Mouse (Mus musculus) forelimb bud, embryonic 11.5 days (tissue): ENCODE measurements at regions not wholly inside any gene's neighbourhood (a gene's known extent, or its start where the extent isn't known, plus 50 kb on each side); places are given as distances from the start of the nearest gene placed in this dataset.

Source experiments
- DNase-seq: peaks from one replicate; pipeline ENCODE4 v3.0.0-alpha.2; 2012; ENCODE audit warnings: low read depth, low spot score

- no peak for DNase-seq
These were observed 97.2 kb upstream of the Pam start for GRCm38 (mm10) chr1:98192671-98193070.

GRCm38 (mm10) chr1:98192044-98192484, 96.6 kb upstream of the Pam start:
- DNase-seq = no peak

DNA sequence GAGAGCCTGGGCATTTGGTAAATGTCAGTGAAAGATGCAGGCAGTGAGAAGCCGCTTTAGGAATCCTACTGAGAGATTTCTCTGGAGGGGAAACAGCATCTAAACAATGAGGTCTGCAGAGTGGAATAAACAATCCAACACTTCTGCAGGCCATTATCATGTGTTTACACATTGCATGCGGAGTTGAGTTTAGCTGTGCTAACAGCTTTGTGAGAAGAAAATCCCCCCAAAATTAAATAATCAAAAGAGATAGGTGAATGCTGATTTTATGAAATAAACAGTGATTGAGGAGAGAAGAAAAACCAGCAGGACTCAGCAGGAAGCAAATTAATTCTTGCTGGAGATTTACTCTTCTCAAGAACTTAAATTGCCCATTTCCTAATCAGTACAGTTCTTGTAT, 95.9 kb upstream of the Pam start:
- DNase-seq = no peak

- DNase-seq = no peak
These were observed 95.3 kb upstream of the Pam start for GRCm38 (mm10) chr1:98190741-98191140.

GRCm38 (mm10) chr1:98189991-98190471, 94.6 kb upstream of the Pam start:
- peak; percentile 24 for DNase-seq

GRCm38 (mm10) chr1:98180372-98180771, 84.9 kb upstream of the Pam start:
- no peak for DNase-seq

- DNase-seq = peak; percentile 32
These were observed 83.6 kb upstream of the Pam start for GRCm38 (mm10) chr1:98179030-98179429.

- no peak for DNase-seq
These were observed 79.3 kb upstream of the Pam start for GRCm38 (mm10) chr1:98174811-98175132.

DNA sequence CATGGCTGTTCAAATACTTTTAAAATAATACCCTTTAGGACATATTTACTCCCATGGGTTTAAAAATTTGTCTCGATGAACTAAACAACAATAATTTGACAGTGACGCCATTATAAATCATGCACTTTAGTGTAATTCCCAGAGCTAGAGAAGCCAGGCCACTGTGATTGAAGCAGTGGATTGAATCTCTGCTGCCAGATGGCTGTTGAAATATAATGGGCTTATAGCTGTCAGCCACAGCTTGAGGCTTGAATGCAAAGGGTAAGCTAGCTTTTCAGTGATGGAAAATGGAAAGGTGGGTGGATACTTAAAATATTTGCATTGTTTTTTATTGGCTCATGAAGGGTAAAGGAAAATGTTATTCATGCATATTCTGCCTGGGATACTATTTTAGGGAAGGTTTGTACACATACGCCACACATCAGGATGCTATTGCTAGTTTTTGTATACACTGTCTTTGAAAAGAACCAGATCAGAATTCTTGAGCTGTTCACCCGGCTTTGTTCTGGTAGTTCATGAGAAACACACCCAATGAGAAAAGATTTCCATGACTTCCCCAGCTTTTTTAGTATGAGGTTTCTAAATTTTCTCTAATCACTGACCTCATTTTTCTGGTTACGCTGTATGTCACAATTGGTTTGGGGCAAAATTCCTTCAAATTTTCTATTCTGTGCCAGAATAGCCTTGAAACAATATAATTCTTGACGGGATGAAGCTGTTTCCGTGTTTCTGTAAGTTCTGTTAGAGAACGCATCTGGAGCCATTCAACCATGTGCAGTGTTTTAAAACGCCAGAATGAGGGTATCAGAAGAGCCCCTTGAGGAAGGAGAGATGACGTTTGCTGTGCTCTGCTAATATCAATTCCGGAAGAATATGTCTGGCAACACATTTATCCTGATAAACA, 78.7 kb upstream of the Pam start:
- no peak for DNase-seq

DNA sequence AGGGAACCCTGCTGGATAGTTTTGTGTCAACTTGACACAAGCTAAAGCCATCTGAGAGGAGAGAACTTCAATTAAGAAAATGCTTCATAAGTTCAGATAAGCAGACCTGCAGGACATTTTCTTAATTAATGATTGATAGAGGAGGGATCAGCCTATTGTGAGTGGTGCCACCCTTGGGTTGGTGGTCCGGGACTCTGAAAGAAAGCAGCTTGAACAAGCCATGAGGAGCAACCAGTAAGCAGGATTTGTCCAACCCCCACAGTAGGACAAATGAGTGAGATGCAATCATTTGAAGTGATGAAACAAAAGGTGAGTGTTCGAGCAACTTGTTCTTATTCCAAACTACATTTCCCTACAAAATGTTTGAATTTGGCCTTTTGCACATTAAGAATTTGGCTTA, 78.0 kb upstream of the Pam start:
- no peak for DNase-seq

- no peak for DNase-seq
These were observed 75.8 kb upstream of the Pam start for GRCm38 (mm10) chr1:98171291-98171690.

DNA sequence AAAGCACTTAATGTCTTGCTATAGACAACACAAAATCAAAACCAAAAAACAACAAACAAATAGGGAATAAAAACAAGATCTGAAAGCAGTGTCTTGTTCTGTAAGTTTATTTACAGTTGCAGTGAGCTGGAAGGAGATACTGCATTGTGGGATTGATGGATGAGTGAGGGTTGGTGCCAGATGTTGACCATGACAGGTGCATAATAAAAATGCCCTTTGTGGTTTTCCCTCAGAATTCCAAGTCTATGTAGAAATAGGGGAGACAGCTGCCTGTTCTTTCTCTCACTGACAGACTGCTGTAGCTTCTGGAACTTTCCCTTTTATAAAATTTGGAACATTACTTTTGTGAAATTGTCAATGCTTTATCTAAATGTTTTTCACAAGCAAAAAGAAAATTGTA, 73.9 kb upstream of the Pam start:
- no peak for DNase-seq

DNA sequence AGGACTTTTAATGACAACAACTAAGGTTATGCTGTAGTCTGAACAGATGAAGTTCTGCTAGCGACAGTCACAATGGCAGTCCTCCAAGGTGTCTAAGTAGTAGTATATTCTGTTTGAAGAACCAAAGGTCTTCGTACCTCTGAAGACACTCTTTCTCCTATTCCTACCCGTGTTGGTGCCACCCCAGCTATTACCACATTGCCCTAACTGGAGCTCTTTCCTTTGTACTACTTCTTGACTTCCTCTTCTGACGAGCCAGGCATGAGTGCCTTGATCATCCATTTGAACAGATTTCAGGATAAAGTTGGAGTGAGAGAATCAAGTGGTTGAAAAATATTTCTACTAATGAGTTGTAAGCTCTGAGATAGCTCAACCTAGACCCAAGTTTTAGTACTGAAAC, 72.4 kb upstream of the Pam start:
- no peak for DNase-seq

GRCm38 (mm10) chr1:98162639-98162927, 67.1 kb upstream of the Pam start:
- no peak for DNase-seq

DNA sequence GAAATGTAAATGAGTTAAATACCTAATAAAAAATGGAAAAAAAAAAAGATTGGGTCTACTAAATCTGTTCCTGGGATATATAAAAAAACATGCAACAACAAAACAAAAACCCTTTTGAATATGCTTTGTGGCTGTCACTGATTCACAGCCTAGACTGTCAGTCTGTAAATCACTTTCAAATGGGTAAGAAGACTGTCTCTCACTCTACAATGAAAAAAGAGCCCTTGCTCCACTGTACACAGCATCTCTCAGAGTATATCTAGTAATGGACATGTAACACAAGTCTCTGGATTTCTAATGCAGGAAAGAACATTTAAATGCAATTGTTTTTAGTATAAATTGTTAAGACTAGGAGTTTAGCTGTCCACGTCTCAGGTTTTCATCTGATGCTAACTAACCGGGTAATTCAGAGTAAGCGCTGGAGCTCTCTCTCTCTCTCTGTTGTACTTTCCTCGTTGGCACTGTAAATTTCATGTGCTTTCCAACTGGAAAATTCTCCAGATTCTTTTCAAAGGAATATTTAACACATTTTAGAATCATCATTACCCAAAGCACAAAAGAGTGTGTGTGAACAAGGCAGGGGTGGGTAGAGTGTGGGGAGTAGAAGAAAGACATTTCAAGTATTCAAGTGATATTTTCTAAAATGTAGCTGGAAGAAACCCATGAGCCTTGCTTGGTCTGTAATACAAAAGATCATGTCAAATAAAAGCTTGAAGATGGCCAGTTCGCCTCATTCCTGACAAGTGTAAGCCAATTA, 66.6 kb upstream of the Pam start:
- no peak for DNase-seq

GRCm38 (mm10) chr1:98158969-98159368, 63.5 kb upstream of the Pam start:
- DNase-seq = no peak

- no peak for DNase-seq
These were observed 51.9 kb upstream of the Pam start for GRCm38 (mm10) chr1:98147361-98147760.
